Mouse (Mus musculus) E14TG2a.4 (cell line): ENCODE results near the gene Pus3.
A peak's percentile ranks its signal among the peaks of the same experiment; 100 is the strongest.

Source experiments
- H3K27me3 ChIP-seq: 2 replicates; pipeline ENCODE4 v1.6.1; 2014; ENCODE audit warnings: low read length, control low read depth; ENCODE audit not compliant: insufficient read depth
- H3K36me3 ChIP-seq: 2 replicates; pipeline ENCODE4 v1.6.1; 2014; ENCODE audit warnings: low read length, control low read depth; ENCODE audit not compliant: insufficient read depth
- H3K4me1 ChIP-seq: replicated peaks from 2 replicates; pipeline ENCODE4 v1.6.1; 2014; ENCODE audit warnings: low read depth, low read length, control low read depth
- H3K4me3 ChIP-seq: replicated peaks from 2 replicates; pipeline ENCODE4 v1.5.1; 2014; ENCODE audit warnings: mild to moderate bottlenecking, low read length
- H3K9me3 ChIP-seq: 2 replicates; pipeline ENCODE4 v1.6.1; 2014; ENCODE audit warnings: low read length, control low read depth
- CTCF ChIP-seq: conservative IDR thresholded peaks from 2 replicates; pipeline ENCODE4 v1.5.1; 2014; ENCODE audit warnings: low read length
- NANOG ChIP-seq: IDR thresholded peaks from 2 replicates; pipeline ENCODE4 v1.6.1; 2014; ENCODE audit warnings: borderline replicate concordance, low read length, mixed read lengths
- POU5F1 ChIP-seq: IDR thresholded peaks from 2 replicates; pipeline ENCODE4 v1.6.1; 2014; ENCODE audit warnings: low read length, borderline replicate concordance

Pus3 gene

DNA sequence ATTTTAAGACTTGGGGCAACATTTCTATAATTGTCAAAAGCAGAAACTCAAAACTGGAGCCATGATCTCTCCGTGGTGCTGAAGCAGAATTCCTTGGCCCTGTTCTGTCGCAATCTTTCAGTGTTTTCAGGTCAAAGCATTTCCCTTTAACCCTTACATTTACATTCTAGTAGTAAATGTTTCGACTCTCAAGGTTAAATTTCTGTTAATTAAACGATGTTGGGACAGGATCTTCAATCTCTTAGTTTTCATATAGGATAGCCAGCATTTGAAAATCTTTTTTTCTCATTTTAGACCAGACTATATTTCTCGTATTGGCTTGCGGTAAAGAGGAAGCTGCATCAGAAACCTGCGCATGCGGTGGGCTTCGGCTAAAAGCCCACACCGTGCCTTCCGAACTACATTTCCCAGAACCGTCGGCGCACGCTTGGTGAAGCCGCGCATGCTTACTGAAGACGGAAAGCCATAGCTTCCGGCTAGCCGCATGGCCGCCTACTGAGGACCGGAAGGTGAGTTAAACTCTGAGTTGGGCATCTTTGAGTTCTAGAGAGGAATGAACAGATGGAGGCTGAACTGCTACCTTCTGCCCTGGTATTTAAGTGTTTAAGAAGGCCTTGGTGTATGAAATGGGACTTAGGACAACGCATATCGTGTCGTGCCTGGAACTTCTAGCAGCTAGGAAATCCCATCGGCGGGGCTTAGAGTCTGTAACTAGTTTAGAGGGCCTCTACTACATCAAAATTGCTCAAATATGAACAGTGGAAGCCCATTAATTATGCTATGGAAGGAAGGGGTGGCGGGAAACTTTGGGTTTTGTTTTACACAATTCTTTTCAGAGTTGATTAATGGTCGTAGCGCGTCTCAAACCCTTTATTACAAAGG lies 855 bp downstream of the Pus3 start:
- peaks cover 48% of the 10 kb centered on the region for H3K4me1 ChIP-seq
- H3K27me3 ChIP-seq: peaks cover 32% of the 10 kb centered on the region
- H3K9me3 ChIP-seq: 0 out of 2 replicates have a peak, but pooled peaks cover 6% of the 10 kb centered on the region
- H3K36me3 ChIP-seq: peaks cover 41% of the 10 kb centered on the region
- TF ChIP-seq POU5F1 (no peak), NANOG (no peak), CTCF (no peak)
- peak overlapping the region; percentile 93 for H3K4me3 ChIP-seq

DNA sequence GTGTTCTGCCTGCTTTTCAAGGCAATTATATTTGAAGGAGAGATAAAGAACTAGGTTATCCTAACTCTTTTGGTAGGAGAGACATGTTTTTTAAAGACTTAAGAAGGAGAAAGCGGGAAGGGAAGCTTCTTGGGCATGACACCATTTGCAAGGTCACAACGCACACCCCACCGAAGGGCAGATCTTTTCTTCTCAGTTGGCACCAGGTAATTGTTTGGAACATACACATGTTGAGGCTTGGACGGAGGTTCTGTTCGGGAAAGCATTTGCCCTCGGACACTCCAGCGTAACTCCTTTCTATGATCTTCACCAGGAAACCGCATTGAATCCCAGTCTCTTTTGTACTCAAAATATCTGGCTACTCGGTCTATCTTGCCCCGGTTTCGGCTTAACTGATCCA lies 2.7 kb downstream of the Pus3 start:
- TF ChIP-seq CTCF (no peak), POU5F1 (no peak), NANOG (no peak)
- Histone ChIP-seq H3K36me3 (peaks cover 59% of the 10 kb centered on the region), H3K4me1 (peaks cover 62% of the 10 kb centered on the region), H3K27me3 (peaks cover 25% of the 10 kb centered on the region), H3K9me3 (0 out of 2 replicates have a peak, but pooled peaks cover 6% of the 10 kb centered on the region), H3K4me3 (peak overlapping the region; percentile 17; the same call in 1 of the 2 replicates)

DNA sequence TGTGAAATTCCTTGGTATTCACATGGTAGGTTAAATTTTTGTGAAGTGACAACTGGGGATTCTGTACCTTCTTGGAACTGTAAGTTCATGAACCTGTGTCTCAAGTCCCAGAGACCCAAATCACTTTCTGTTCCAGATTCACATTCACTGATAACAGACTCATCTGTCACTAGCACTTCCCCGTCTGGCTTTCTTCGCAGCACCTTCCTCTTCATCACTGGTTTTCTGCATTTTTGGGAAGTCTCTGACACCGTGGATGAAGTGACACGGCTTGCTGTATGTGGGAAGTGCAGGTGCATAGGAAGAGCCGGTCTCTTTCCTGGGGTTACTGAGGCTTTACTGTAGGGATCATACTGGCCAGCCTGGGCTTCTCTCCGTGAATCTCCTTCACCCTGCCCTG lies 3.2 kb downstream of the Pus3 start:
- no peak for TF ChIP-seq POU5F1
- no peak for TF ChIP-seq NANOG
- no peak for TF ChIP-seq CTCF
- Histone ChIP-seq H3K36me3 (peaks cover 64% of the 10 kb centered on the region), H3K27me3 (peaks cover 22% of the 10 kb centered on the region), H3K4me3 (0 out of 2 replicates have a peak overlapping the region, but pooled peaks have one; percentile 17), H3K4me1 (peaks cover 66% of the 10 kb centered on the region), H3K9me3 (0 out of 2 replicates have a peak, but pooled peaks cover 6% of the 10 kb centered on the region)

DNA sequence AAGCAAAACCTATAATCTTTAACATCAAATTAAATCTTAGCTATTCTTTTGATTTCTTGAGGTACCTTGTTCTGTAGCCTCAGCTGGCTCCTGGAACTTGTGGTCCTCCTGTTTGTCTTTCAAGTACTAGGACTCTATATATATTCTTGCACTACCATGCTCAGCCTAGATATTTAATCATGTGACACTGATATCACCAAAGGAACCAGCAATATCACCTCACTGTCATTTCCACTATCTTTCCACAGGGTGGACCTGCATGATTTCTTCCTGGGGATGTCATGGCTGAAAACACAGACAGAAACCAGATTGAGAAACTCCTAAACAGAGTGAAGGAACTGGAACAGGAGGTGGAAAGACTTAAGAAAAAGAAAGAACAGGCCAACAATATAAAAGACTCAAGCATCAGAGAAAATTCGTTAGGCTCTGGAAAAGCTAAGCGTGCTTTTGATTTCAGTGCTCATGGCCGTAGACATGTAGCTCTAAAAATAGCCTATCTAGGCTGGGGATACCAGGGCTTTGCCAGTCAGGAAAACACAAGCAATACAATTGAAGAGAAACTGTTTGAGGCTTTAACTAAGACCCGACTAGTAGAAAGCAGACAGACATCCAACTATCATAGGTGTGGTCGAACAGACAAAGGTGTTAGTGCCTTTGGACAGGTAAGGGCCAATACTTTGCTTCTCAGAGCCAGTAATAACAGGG lies 6.3 kb downstream of the Pus3 start:
- Histone ChIP-seq H3K27me3 (no peaks in the 10 kb centered on the region), H3K9me3 (no peaks in the 10 kb centered on the region)
- TF ChIP-seq CTCF (no peak), NANOG (no peak), POU5F1 (no peak)

DNA sequence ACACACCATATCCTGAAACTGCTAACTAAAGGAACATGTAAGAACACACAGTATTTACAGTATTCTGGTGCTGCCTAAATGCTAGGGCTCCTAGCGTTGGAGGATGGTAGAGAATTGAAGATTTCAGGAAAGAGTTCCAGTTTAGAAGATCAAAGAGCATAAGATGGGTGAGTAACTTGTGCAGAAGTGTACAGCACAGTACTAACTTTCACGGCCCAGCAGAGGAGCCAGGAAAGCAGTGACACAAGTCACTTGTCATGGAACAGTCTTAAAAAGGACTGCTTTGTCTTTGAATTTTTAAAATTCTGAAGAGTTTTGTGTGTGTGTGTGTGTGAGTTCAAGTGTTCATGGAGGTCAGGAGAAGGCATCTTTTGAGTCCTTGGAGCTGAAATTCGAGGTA lies 9.6 kb downstream of the Pus3 start:
- Histone ChIP-seq H3K36me3 (peaks cover 56% of the 10 kb centered on the region), H3K4me3 (no peak overlapping the region), H3K9me3 (no peaks in the 10 kb centered on the region), H3K27me3 (no peaks in the 10 kb centered on the region), H3K4me1 (peaks cover 58% of the 10 kb centered on the region)
- TF ChIP-seq CTCF: no peak
- TF ChIP-seq NANOG: no peak
- TF ChIP-seq POU5F1: no peak

More for the DNA sequence above, 6.3 kb downstream of the Pus3 start:
- H3K4me3 ChIP-seq: no peak overlapping the region
- H3K4me1 ChIP-seq: peaks cover 78% of the 10 kb centered on the region
- peaks cover 84% of the 10 kb centered on the region for H3K36me3 ChIP-seq

DNA sequence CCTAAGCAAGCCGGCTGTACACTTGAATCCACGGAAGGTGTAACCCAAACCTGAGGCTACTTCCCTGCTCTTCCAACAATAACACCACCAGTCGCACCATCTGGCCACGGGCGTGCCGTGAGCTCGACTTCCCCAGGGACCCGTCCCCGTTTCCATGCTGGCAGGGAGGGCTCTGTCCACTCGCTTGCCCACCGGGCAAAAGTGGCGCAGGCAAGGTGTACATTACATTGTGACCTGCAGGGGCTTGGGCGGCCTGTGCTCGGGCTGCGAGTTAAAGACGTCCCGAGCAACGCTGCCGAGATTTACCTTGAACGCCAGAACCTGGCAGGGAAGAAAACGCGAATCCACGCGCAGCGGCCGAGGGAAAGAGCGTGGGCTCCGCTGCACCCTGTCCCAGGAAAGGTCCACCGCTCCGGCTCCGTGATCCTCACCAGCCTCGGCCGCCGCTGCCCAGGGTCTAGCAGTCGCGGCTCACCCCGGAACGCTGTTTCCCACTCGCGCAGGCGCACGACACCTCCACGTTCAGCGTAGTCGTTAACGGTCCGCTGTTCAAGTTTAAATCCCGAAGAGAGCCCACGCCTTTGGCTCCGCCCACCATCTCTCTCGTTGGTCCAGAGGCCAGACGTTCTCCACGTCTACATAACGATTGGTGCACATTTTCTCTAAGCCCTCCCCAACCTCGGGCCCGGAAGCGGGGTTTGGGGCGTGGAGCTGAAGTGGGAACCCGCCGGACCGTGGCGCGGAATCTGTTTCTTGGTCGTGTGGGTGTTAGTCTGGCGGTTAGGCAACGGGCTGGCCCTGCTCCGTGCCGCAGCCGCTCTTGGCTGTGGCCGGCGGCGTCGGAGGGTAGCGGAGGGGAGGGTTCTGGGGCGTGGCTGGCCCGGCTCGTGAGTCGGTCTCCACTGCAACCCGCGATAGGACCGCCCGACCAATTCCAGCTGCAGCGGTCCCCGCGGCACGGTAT lies 11.5 kb downstream of the Pus3 start, which contains the start of the genes Pate2 and Hyls1:
Gene Pate2 (plus strand): TSS at position 714 of the 964 bp plus-strand sequence.
Gene Hyls1 (minus strand): TSS at position 828 of the 964 bp plus-strand sequence.
- peak within 1 kb of the TSS; percentile 92 for H3K4me3 ChIP-seq
- TF ChIP-seq NANOG (no peak), CTCF (0 out of 2 replicates have a peak, but pooled peaks have one; percentile 11)
- peaks cover 60% of the 10 kb centered on the region for H3K4me1 ChIP-seq
- peaks cover 38% of the 10 kb centered on the region for H3K36me3 ChIP-seq
- no peaks in the 10 kb centered on the region for H3K9me3 ChIP-seq
- peaks cover 8% of the 10 kb centered on the region; the same call in 1 of the 2 replicates for H3K27me3 ChIP-seq

DNA sequence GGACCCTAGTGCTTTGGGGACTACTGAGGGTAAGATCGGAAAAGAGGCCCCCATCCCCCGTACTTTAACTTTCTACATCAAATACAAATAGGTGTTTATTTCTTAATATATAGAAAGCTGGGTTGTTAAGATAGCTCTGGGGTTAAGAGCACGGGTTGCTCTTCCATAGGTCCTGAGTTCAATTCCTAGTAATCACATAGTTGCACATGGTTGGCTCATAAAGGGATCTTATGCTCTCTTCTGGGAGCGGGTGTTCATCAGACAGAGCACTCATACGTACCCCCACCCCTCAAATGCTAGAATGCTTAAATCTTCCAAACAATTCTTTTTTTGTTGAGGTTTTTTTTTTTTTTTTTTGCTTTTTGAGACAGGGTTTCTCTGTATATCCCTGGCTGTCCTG lies 12.3 kb downstream of the Pus3 start:
- Histone ChIP-seq H3K4me3 (peak overlapping the region; percentile 92), H3K36me3 (peaks cover 30% of the 10 kb centered on the region), H3K9me3 (no peaks in the 10 kb centered on the region), H3K4me1 (peaks cover 52% of the 10 kb centered on the region), H3K27me3 (peaks cover 8% of the 10 kb centered on the region; the same call in 1 of the 2 replicates)
- TF ChIP-seq CTCF (no peak), NANOG (no peak), POU5F1 (no peak)

DNA sequence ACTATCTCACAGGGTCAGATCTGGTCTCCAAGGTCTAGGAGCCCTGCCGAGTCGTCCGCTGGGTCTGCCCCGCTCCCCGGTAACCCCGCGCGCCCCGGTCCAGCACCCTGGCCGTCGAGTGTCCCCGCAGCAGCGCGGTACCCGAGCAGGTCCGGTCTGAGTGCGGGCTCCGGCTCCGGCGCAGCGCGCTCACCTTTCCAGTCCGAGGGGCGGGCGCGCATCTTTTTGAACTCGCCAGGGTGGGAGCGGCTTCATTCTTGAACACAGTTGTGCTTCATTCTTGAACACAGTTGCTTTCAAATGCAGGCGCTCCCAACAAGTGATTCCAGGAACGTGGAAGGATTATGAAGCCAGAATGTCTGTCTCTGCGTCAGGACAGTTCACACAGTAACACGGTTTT lies 16.0 kb downstream of the Pus3 start:
- Histone ChIP-seq H3K36me3 (no peaks in the 10 kb centered on the region), H3K4me3 (peak overlapping the region; percentile 71), H3K4me1 (peaks cover 20% of the 10 kb centered on the region), H3K27me3 (peaks cover 8% of the 10 kb centered on the region; the same call in 1 of the 2 replicates), H3K9me3 (peaks cover 16% of the 10 kb centered on the region)
- TF ChIP-seq POU5F1 (no peak), CTCF (no peak), NANOG (no peak)
